Mouse (Mus musculus) heart, postnatal 0 days (tissue): ENCODE measurements around the gene Zfyve19. TPM values are rescaled to one million over a fixed set of nuclear protein-coding genes. Genes with fewer than 3 reads are reported as not detected.

Source experiments
- ATAC-seq: fragments of 200-750 bp; cut with Nextera tagmentation; 2 replicates; pipeline ENCODE4 v1.8.0; 2017; ENCODE audit warnings: low read depth, moderate number of reproducible peaks, moderate library complexity; ENCODE audit not compliant: insufficient read depth
- DNase-seq: peaks from one replicate; pipeline ENCODE4 v3.0.0-alpha.2; 2016; ENCODE audit warnings: low spot score
- H3K27ac ChIP-seq: fragments of 300-500 bp; sonication (generic); 2 replicates; pipeline ENCODE4 v1.5.1; 2014; ENCODE audit warnings: low read depth, mild to moderate bottlenecking
- H3K27me3 ChIP-seq: fragments of 300-500 bp; sonication (generic); 2 replicates; pipeline ENCODE4 v1.6.1; 2014; ENCODE audit warnings: low read length, mixed read lengths; ENCODE audit not compliant: control insufficient read depth, insufficient read depth
- H3K36me3 ChIP-seq: fragments of 300-500 bp; sonication (generic); replicated peaks from 2 replicates; pipeline ENCODE4 v1.6.1; 2014; ENCODE audit warnings: low read length, mixed read lengths; ENCODE audit not compliant: control insufficient read depth, insufficient read depth
- H3K4me1 ChIP-seq: fragments of 300-500 bp; sonication (generic); 2 replicates; pipeline ENCODE4 v1.6.1; 2014; ENCODE audit warnings: antibody characterized with exemption; ENCODE audit not compliant: control insufficient read depth, insufficient read depth
- H3K4me2 ChIP-seq: fragments of 300-500 bp; sonication (generic); 2 replicates; pipeline ENCODE4 v1.6.1; 2014; ENCODE audit warnings: low read depth, mild to moderate bottlenecking, low read length, moderate library complexity
- H3K4me3 ChIP-seq: fragments of 300-500 bp; sonication (generic); 2 replicates; pipeline ENCODE4 v1.5.1; 2014; ENCODE audit warnings: low read depth, low read length
- H3K9ac ChIP-seq: fragments of 300-500 bp; sonication (generic); replicated peaks from 2 replicates; pipeline ENCODE4 v1.6.1; 2014; ENCODE audit warnings: low read depth, low read length, mixed read lengths
- H3K9me3 ChIP-seq: fragments of 300-500 bp; sonication (generic); replicated peaks from 2 replicates; pipeline ENCODE4 v1.6.1; 2016; ENCODE audit warnings: low read length; ENCODE audit not compliant: control insufficient read depth
- CTCF ChIP-seq: IDR thresholded peaks from 2 replicates; pipeline ENCODE4 v1.5.1; 2016; ENCODE audit warnings: antibody characterized with exemption, control low read depth, low read depth
- EP300 ChIP-seq: IDR thresholded peaks from 2 replicates; pipeline ENCODE4 v1.6.1; 2016; ENCODE audit warnings: antibody characterized with exemption, low read depth
- WGBS: fragments of 180-500 bp; shearing (Covaris S2); extraction: QIAGEN DNeasy Blood & Tissue Kit; methylation state at CpG from one replicate; pipeline ENCODE4 v1.1.7; 2014; 5-methylcytosine and 5-hydroxymethylcytosine counted together
- polyA plus RNA-seq: library from polyadenylated mRNA; unstranded; fragments of >200 nt; fragmentation: Nextera tagmentation; extraction: Ambion mirVana; gene quantifications from 2 replicates; pipeline ENCODE4 v1.2.1, GENCODE M21; 2015
- total RNA-seq: library from RNA; depleted of rRNA; stranded (reverse); fragments of >200 nt; gene quantifications from 2 replicates; pipeline ENCODE4 v1.2.3, GENCODE M21; 2014; ENCODE audit warnings: low replicate concordance

The Zfyve19 gene
- total and polyA plus RNA-seq, 2 experiments from 2014 or later = 17.7 to 26.9 TPM

DNA sequence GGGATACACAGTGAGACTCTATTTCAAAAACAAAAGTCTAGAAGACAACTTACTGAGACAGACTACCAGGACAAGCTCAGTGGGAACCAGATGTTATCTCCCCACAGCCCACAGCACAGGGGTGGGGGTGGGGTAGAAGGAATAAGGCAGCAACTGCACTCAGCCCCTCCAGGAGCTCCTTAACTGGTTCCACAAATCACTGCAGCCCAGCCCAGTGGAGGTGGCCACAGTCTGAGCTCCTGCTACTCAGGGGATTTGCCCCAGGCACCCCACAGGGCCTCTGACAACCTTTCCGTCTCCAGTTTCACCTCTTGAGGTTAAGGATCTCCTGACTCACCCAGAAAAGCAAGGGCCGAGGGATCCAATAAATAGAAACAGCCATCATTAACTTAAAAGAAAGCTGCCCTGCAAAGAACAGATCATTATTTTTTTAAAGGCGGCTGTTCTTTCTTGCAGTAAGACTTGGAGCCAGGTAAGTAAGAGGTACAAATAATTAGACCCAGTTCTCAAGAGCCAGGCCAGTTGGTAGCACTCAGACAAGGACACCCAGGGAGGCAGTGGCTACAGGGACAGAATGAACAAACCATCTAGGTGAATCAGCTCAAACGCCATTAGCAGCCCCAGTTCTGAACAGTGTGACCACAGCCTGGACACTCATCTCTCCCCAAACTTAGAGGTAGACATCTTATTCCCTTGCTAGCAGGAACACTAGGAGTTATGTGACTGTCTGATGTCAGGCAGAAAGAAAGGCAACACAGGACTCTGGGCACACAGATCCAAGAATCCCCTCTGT is 11.9 kb upstream of the Zfyve19 start:
- H3K27ac ChIP-seq = no peak overlapping the region
- H3K9me3 ChIP-seq = no peaks in the 10 kb centered on the region
- no peaks in the 10 kb centered on the region for H3K27me3 ChIP-seq
- H3K36me3 ChIP-seq = no peaks in the 10 kb centered on the region
- no peak for DNase-seq
- H3K4me2 ChIP-seq = no peak overlapping the region
- TF ChIP-seq CTCF (no peak), EP300 (no peak)
- H3K4me3 ChIP-seq = no peak overlapping the region
- H3K4me1 ChIP-seq = peaks cover 7% of the 10 kb centered on the region
- ATAC-seq = no peak
- H3K9ac ChIP-seq = no peak overlapping the region
- 65% methylated on average over 4 of the region's 4 CpGs for WGBS

- Histone ChIP-seq H3K4me3 (no peak overlapping the region), H3K27ac (no peak overlapping the region), H3K4me2 (no peak overlapping the region), H3K4me1 (peaks cover 7% of the 10 kb centered on the region), H3K36me3 (no peaks in the 10 kb centered on the region), H3K9ac (no peak overlapping the region), H3K27me3 (no peaks in the 10 kb centered on the region), H3K9me3 (no peaks in the 10 kb centered on the region)
- TF ChIP-seq CTCF (no peak), EP300 (no peak)
- ATAC-seq = no peak
- DNase-seq = no peak
- WGBS = 92% methylated on average over 1 of the region's 1 CpGs
Measured at GRCm38 (mm10) chr2:119197493-119197892, 10.9 kb upstream of the Zfyve19 start.

DNA sequence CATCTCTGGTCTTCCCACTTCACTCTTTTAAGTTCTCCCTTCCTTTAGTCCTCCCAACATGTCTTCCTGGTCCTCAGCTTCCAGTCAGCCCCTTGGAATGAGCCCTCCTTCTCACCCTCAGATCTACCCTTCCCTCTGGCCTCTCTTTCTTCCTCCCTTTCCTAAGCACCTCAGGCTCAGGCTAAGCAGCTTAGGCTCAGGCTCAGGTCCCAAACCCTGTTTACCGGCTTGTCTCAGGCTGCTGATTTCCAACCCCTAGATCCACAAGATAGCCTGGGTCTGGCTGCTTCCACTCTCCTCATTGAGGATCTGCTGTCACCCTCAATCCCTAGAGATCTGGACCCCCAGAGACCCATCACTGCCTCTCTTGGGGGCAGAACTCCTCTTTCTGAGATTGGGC is 10.4 kb upstream of the Zfyve19 start:
- ATAC-seq = no peak
- Histone ChIP-seq H3K9ac (no peak overlapping the region), H3K4me2 (no peak overlapping the region)

DNA sequence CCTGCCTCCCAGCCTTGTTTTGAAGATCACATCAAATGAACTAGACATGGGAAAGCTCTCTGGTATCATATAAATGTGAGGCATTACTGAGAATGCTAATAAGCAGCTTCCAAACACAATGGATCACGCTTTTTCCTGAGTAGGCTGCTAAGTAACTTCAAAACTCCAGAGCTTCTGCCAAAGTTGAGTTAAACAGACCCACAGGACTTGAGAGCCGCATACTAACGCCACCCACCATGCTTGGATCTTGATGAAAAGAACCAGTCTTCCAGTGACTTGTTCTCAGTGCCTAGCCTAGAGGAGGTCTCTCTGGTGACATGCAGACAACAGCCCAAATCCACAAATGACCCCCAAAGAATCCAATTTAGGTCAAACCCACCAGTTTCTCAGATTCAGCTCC is 9.5 kb upstream of the Zfyve19 start:
- DNase-seq (no peak), ATAC-seq (no peak)
- Histone ChIP-seq H3K36me3 (no peaks in the 10 kb centered on the region), H3K27me3 (no peaks in the 10 kb centered on the region), H3K9ac (no peak overlapping the region), H3K4me3 (no peak overlapping the region), H3K4me2 (no peak overlapping the region), H3K4me1 (peaks cover 6% of the 10 kb centered on the region), H3K9me3 (no peaks in the 10 kb centered on the region), H3K27ac (no peak overlapping the region)
- TF ChIP-seq CTCF = no peak
- no peak for TF ChIP-seq EP300
- 62% methylated on average over 3 of the region's 3 CpGs for WGBS

More for the DNA sequence above, 10.4 kb upstream of the Zfyve19 start:
- Histone ChIP-seq H3K27me3 (no peaks in the 10 kb centered on the region), H3K27ac (no peak overlapping the region), H3K4me1 (peaks cover 7% of the 10 kb centered on the region), H3K9me3 (no peaks in the 10 kb centered on the region), H3K36me3 (no peaks in the 10 kb centered on the region), H3K4me3 (no peak overlapping the region)
- 33% methylated on average over 1 of the region's 1 CpGs for WGBS
- no peak for DNase-seq
- TF ChIP-seq EP300 = no peak
- no peak for TF ChIP-seq CTCF

- Histone ChIP-seq H3K4me3 (no peak overlapping the region), H3K27me3 (no peaks in the 10 kb centered on the region), H3K9me3 (no peaks in the 10 kb centered on the region), H3K27ac (peak overlapping the region; percentile 74), H3K4me2 (no peak overlapping the region), H3K4me1 (peaks cover 3% of the 10 kb centered on the region; the same call in 1 of the 2 replicates), H3K36me3 (no peaks in the 10 kb centered on the region), H3K9ac (no peak overlapping the region)
- DNase-seq (peak; percentile 22), ATAC-seq (0 out of 2 replicates have a peak, but pooled peaks have one; percentile 47)
- no peak for TF ChIP-seq EP300
- TF ChIP-seq CTCF = no peak
- WGBS = 53% methylated on average over 5 of the region's 5 CpGs
Measured at GRCm38 (mm10) chr2:119202914-119203453, 5.4 kb upstream of the Zfyve19 start.
